Mouse (Mus musculus) megakaryocyte, embryonic 14.5 days (primary cell): ENCODE measurements around the gene Bean1.

ENCODE experiments used
- FLI1 ChIP-seq: IDR thresholded peaks from 2 replicates; pipeline ENCODE4 v1.6.1; 2012; ENCODE audit warnings: low read length, inconsistent platforms, mixed read lengths
- GATA1 ChIP-seq: IDR thresholded peaks from 3 replicates; pipeline ENCODE4 v1.6.1; 2012; ENCODE audit warnings: mixed read lengths, low read length, inconsistent platforms, borderline replicate concordance

DNA sequence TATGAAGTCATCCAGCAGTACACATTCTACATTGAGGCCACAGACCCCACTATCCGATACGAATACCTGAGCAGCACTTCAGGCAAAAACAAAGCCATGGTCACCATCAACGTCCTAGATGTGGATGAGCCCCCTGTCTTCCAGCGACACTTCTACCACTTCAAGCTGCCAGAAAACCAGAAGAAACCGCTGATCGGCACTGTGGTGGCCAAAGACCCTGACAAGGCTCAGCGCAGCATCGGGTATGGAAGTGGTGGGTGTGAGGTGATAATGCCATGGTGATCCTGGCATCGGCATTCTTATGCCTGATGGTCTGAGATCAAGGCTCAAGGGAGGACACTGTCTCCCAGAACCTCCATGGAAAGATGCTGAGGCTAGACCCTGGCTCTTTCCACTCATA is 39.3 kb upstream of the Bean1 start:
- no peak for TF ChIP-seq GATA1
- TF ChIP-seq FLI1 = no peak
